Mouse (Mus musculus) lung, adult 2 months (tissue): ENCODE data around the gene Tnrc18.

Experiments
- CTCF ChIP-seq: fragments of 200-500 bp; IDR thresholded peaks from 2 replicates; pipeline ENCODE4 v1.5.1; 2011; ENCODE audit warnings: mild to moderate bottlenecking, low read length, control low read depth; ENCODE audit not compliant: insufficient read depth
- POLR2A ChIP-seq: fragments of 200-500 bp; IDR thresholded peaks from 2 replicates; pipeline ENCODE4 v1.6.1; 2011; ENCODE audit warnings: low read depth, mild to moderate bottlenecking, control low read depth, low read length, borderline replicate concordance; ENCODE audit errors: extremely low read depth

DNA sequence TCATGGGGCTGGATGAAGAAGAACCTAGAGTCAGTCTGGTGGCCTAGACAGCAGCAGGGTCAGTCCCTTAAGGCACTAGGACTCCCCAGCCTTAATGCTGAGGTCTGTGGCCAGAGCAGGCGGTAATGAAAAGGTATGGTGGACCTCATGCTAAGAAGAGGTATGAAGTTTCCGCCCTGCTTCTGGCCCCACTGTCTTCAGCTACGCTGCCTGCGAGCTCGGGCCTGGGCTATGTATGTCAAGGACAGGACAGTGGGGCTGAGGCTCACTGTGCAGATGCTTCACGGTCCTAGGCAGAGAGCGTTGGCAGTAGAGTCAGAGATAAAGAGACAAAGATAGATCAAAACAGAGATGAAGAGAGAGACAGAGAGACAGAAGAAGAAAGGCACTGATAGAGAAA is 31.4 kb upstream of the Tnrc18 start:
- TF ChIP-seq CTCF (no peak), POLR2A (no peak)
